Mouse (Mus musculus) liver, adult 2 months (tissue): ENCODE results near the gene Yaf2.

Source experiments
- CTCF ChIP-seq: fragments of 200-500 bp; IDR thresholded peaks from 2 replicates; pipeline ENCODE4 v1.5.1; 2011; ENCODE audit warnings: low read depth, low read length, control low read depth
- POLR2A ChIP-seq: fragments of 200-500 bp; IDR thresholded peaks from 2 replicates; pipeline ENCODE4 v1.6.1; 2011; ENCODE audit warnings: low read length, control low read depth; ENCODE audit not compliant: insufficient read depth; ENCODE audit errors: extremely low read depth

DNA sequence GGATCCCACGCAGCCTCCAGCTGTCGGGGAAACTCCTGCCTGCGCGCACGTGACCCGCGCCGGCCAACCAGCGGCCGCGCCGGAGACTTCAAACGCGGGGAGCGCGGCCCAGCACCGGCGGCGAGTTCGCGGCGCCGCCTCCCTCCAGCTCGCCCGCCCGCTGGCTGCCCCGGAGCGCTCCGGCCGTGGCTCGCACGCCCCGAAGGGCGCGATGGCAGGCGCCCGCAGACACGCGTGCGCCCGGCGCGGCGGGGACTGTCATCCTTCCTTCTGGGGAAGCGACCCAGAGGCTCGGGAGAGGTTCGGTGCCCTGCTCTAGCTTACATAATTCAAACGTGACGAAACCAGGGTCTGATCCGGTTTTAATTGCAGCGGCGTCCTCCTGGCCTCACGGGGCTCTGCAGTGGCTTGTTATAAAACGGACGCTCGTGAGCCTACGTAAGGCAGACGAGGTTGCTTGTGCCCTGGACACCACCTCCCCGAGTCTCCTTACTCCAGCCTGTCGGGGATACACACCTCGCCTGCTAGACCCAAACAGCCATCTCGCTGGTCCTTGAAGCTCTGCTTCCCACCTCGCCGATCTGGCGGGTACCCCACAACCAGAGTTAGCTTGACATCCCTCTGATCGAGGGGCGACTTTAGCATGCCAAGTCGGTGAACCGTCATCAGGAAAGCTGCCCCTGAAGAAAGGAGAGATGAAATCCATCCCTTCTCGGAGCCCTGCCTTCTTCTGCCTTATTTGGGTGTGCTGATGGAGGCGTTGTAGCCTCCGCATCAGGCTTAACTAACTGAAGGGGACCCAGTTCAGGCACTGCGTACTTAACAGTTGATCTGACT is at the start of gene Yaf2:
- TF ChIP-seq CTCF = no peak
- TF ChIP-seq POLR2A = no peak
